ENCODE assay signal across 8 mouse cellular contexts in genomic region chr10:127666501-127667268, GRCm38 (mm10). TPM values are rescaled to one million over a fixed set of nuclear protein-coding genes. Genes with fewer than 3 reads are reported as not detected.
DNase-seq lines count a peak whose midpoint lies in the region; ATAC-seq and TF ChIP-seq lines count a peak whose summit lies in the region.

Gene Nemp1 (plus strand): TSS chr10:127666901.

- peak within 1 kb of the TSS; percentile 90 for H3K9ac ChIP-seq in embryonic facial prominence, embryonic 11.5 days (replicated peaks; ENCODE audit: low read length)
- peak within 1 kb of the TSS; percentile 67 for H3K9ac ChIP-seq in intestine, postnatal 0 days (ENCODE audit: low read depth, low read length)
- H3K9ac ChIP-seq in limb, embryonic 13.5 days = peak within 1 kb of the TSS; percentile 94
- H3K9ac ChIP-seq in midbrain, embryonic 13.5 days (replicated peaks) = peak within 1 kb of the TSS; percentile 70

- WGBS in embryonic facial prominence, embryonic 11.5 days = under 1% methylated on average over 50 of the region's 73 CpGs
- under 1% methylated on average over 64 of the region's 73 CpGs for WGBS in intestine, postnatal 0 days
- under 1% methylated on average over 68 of the region's 73 CpGs for WGBS in limb, embryonic 13.5 days
- 2% methylated on average over 65 of the region's 73 CpGs for WGBS in midbrain, embryonic 13.5 days

- DNase-seq in left cerebral cortex, adult 18-20 months (ENCODE audit: low spot score in 2 of 2) = peak; percentile 70 to 81
- DNase-seq in left cerebral cortex, adult 11 months (ENCODE audit: low spot score) = no peak
- peak; percentile 80 for DNase-seq in embryonic facial prominence, embryonic 11.5 days (ENCODE audit: low spot score)
- peak; percentile 100 for DNase-seq in heart, adult 11 months
- DNase-seq in spleen, adult 12 weeks (ENCODE audit: low spot score) = peak; percentile 40

- H3K9me3 ChIP-seq in embryonic facial prominence, embryonic 11.5 days (replicated peaks; ENCODE audit: control insufficient read depth, low read length) = no peaks in the 10 kb centered on the region
- no peaks in the 10 kb centered on the region for H3K9me3 ChIP-seq in intestine, postnatal 0 days (ENCODE audit: control insufficient read depth)
- H3K9me3 ChIP-seq in limb, embryonic 13.5 days = no peaks in the 10 kb centered on the region
- no peaks in the 10 kb centered on the region for H3K9me3 ChIP-seq in midbrain, embryonic 13.5 days

- peak within 1 kb of the TSS; percentile 58 for H3K4me2 ChIP-seq in embryonic facial prominence, embryonic 11.5 days (ENCODE audit: low read depth, low read length)
- H3K4me2 ChIP-seq in intestine, postnatal 0 days (replicated peaks; ENCODE audit: low read depth) = peak within 1 kb of the TSS; percentile 93
- H3K4me2 ChIP-seq in limb, embryonic 13.5 days (replicated peaks) = peak within 1 kb of the TSS; percentile 94
- H3K4me2 ChIP-seq in midbrain, embryonic 13.5 days (replicated peaks) = peak within 1 kb of the TSS; percentile 90

- H3K4me1 ChIP-seq in embryonic facial prominence, embryonic 11.5 days (ENCODE audit: control insufficient read depth, insufficient read depth, low read length) = peaks cover 29% of the 10 kb centered on the region
- no peaks in the 10 kb centered on the region; the same call in 1 of the 2 replicates for H3K4me1 ChIP-seq in intestine, postnatal 0 days (replicated peaks; ENCODE audit: control insufficient read depth, insufficient read depth, low read length)
- H3K4me1 ChIP-seq in limb, embryonic 13.5 days = peaks cover 58% of the 10 kb centered on the region
- peaks cover 60% of the 10 kb centered on the region for H3K4me1 ChIP-seq in midbrain, embryonic 13.5 days (replicated peaks)

- TF ChIP-seq CTCF in intestine, postnatal 0 days (IDR thresholded peaks at IDR 0.05; ENCODE audit: low read depth) = no peak

- peak within 1 kb of the TSS; percentile 80 for H3K4me3 ChIP-seq in embryonic facial prominence, embryonic 11.5 days (ENCODE audit: low read depth, low read length)
- peak within 1 kb of the TSS; percentile 56 for H3K4me3 ChIP-seq in intestine, postnatal 0 days (ENCODE audit: low read depth, low read length)
- peak within 1 kb of the TSS; percentile 86 for H3K4me3 ChIP-seq in limb, embryonic 13.5 days
- H3K4me3 ChIP-seq in midbrain, embryonic 13.5 days (replicated peaks) = peak within 1 kb of the TSS; percentile 59

- peaks cover 2% of the 10 kb centered on the region; the same call in 1 of the 2 replicates for H3K27me3 ChIP-seq in embryonic facial prominence, embryonic 11.5 days (ENCODE audit: control insufficient read depth, insufficient read depth, low read length)
- no peaks in the 10 kb centered on the region; the same call in 1 of the 2 replicates for H3K27me3 ChIP-seq in intestine, postnatal 0 days (replicated peaks; ENCODE audit: control insufficient read depth, insufficient read depth, low read length)
- H3K27me3 ChIP-seq in limb, embryonic 13.5 days = no peaks in the 10 kb centered on the region
- H3K27me3 ChIP-seq in midbrain, embryonic 13.5 days = peaks cover 85% of the 10 kb centered on the region

- peak within 1 kb of the TSS; percentile 99 for H3K27ac ChIP-seq in embryonic facial prominence, embryonic 11.5 days (replicated peaks; ENCODE audit: low read depth, low read length)
- peak within 1 kb of the TSS; percentile 81 for H3K27ac ChIP-seq in intestine, postnatal 0 days (ENCODE audit: low read depth, low read length)
- H3K27ac ChIP-seq in limb, embryonic 13.5 days = peak within 1 kb of the TSS; percentile 100
- no peak within 1 kb of the TSS for H3K27ac ChIP-seq in midbrain, embryonic 13.5 days

- H3K36me3 ChIP-seq in embryonic facial prominence, embryonic 11.5 days (replicated peaks; ENCODE audit: control insufficient read depth, insufficient read depth, low read depth, low read length) = peaks cover 2% of the 10 kb centered on the region; the same call in 1 of the 2 replicates
- H3K36me3 ChIP-seq in intestine, postnatal 0 days (ENCODE audit: control insufficient read depth, insufficient read depth) = no peaks in the 10 kb centered on the region; the same call in 1 of the 2 replicates
- H3K36me3 ChIP-seq in limb, embryonic 13.5 days = peaks cover 32% of the 10 kb centered on the region
- no peaks in the 10 kb centered on the region for H3K36me3 ChIP-seq in midbrain, embryonic 13.5 days

- ATAC-seq in embryonic facial prominence, embryonic 11.5 days (replicated peaks; ENCODE audit: insufficient number of reproducible peaks, low FRiP score, low TSS enrichment, low read depth) = peak; percentile 54
- peak; percentile 62 for ATAC-seq in intestine, postnatal 0 days
- ATAC-seq in limb, embryonic 13.5 days (ENCODE audit: low FRiP score, low read depth) = peak; percentile 81
- peak; percentile 53 for ATAC-seq in midbrain, embryonic 13.5 days

RNA-seq across cellular contexts. Expression of gene Nemp1, which starts in this region (rescaled TPM):
- 1 to 10 TPM; 4.6 to 5.1 TPM for total RNA-seq in left cerebral cortex, adult 18-20 months (2021)
- polyA plus RNA-seq in embryonic facial prominence, embryonic 11.5 days (2014; fragmentation: Nextera tagmentation; extraction: Ambion mirVana) = 11.2 and 11.7 TPM in 2 replicates
- polyA plus RNA-seq in intestine, postnatal 0 days (2015; fragmentation: Nextera tagmentation; extraction: Ambion mirVana) = 2.9 and 3.2 TPM in 2 replicates
- 9.3 and 9.9 TPM in 2 replicates for polyA plus RNA-seq in limb, embryonic 13.5 days (2015; fragmentation: Nextera tagmentation; extraction: Ambion mirVana)
- polyA plus RNA-seq in midbrain, embryonic 13.5 days (2015; fragmentation: Nextera tagmentation; extraction: Ambion mirVana) = 4.6 and 4.8 TPM in 2 replicates
